Mouse (Mus musculus) embryonic facial prominence, embryonic 15.5 days (tissue): ENCODE measurements around the gene Abcb1a. TPM values are rescaled to one million over a fixed set of nuclear protein-coding genes. Genes with fewer than 3 reads are reported as not detected.

Experiments
- ATAC-seq: fragments of 200-750 bp; cut with Nextera tagmentation; 2 replicates; pipeline ENCODE4 v1.8.0; 2017; ENCODE audit warnings: low read depth, moderate TSS enrichment; ENCODE audit not compliant: insufficient number of reproducible peaks, low FRiP score, low TSS enrichment
- H3K27ac ChIP-seq: fragments of 300-500 bp; sonication (generic); replicated peaks from 2 replicates; pipeline ENCODE4 v1.5.1; 2015; ENCODE audit warnings: mild to moderate bottlenecking, inconsistent platforms
- H3K27me3 ChIP-seq: fragments of 300-500 bp; sonication (generic); 2 replicates; pipeline ENCODE4 v1.6.1; 2015; ENCODE audit warnings: inconsistent platforms
- H3K36me3 ChIP-seq: fragments of 300-500 bp; sonication (generic); 2 replicates; pipeline ENCODE4 v1.6.1; 2015; ENCODE audit warnings: mild to moderate bottlenecking, inconsistent platforms
- H3K4me1 ChIP-seq: fragments of 300-500 bp; sonication (generic); 2 replicates; pipeline ENCODE4 v1.6.1; 2015; ENCODE audit warnings: inconsistent platforms
- H3K4me2 ChIP-seq: fragments of 300-500 bp; sonication (generic); replicated peaks from 2 replicates; pipeline ENCODE4 v1.6.1; 2015; ENCODE audit warnings: mild to moderate bottlenecking, inconsistent platforms
- H3K4me3 ChIP-seq: fragments of 300-500 bp; sonication (generic); replicated peaks from 2 replicates; pipeline ENCODE4 v1.5.1; 2015; ENCODE audit warnings: mild to moderate bottlenecking, inconsistent platforms
- H3K9ac ChIP-seq: fragments of 300-500 bp; sonication (generic); 2 replicates; pipeline ENCODE4 v1.6.1; 2015; ENCODE audit warnings: inconsistent platforms
- H3K9me3 ChIP-seq: fragments of 300-500 bp; sonication (generic); replicated peaks from 2 replicates; pipeline ENCODE4 v1.6.1; 2016; ENCODE audit warnings: inconsistent platforms
- WGBS: fragments of 180-500 bp; shearing (Covaris S2); methylation state at CpG from one replicate; pipeline ENCODE4 v1.1.7; 2015; 5-methylcytosine and 5-hydroxymethylcytosine counted together
- polyA plus RNA-seq: library from polyadenylated mRNA; unstranded; fragments of >200 nt; fragmentation: Nextera tagmentation; extraction: Ambion mirVana; gene quantifications from 2 replicates; pipeline ENCODE4 v1.2.1, GENCODE M21; 2015

The Abcb1a gene
- 0.55 and 0.58 TPM in 2 replicates for polyA plus RNA-seq

DNA sequence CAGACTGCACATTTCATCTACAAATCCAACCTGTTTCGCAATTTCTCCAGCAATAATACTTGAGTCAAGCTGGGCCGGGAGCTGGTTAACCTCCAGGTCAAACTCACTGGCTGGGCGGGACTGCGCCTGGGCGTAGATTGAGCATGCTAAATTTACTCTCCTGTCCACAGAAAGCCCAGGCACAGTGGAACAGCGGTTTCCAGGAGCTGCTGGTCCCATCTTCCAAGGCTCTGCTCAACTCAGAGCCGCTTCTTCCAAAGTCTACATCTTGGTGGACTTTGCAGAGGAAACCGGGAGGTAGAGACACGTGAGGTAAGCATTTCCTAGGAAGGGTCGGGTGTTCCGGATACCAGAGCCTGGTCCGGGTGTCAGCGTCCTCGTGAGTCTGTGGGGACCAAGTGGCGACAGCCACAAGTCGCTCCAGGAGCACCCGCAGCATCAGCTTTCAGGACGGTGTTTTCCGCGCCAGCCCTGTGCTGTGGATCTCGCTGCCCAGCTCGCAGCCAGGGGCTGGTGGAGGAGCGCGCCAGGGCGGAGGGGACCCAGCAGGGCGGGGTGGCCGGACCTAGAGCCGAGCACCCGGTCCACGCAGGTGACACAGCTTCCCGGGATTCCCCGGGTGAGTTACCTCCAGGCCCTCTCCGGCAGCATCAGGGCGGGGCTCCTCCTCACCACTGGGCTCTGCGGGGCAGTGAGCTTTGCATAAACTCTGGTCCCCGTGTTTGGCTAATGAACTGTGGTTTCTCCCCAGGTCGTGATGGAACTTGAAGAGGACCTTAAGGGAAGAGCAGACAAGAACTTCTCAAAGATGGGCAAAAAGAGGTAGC, at the start of gene Abcb1a:
Abcb1a (plus strand) TSS at position 167 of the 827 bp plus-strand sequence.
- Histone ChIP-seq H3K4me2 (peak within 1 kb of the TSS; percentile 89), H3K27me3 (no peaks in the 10 kb centered on the region), H3K9me3 (no peaks in the 10 kb centered on the region), H3K4me1 (peaks cover 11% of the 10 kb centered on the region), H3K9ac (no peak within 1 kb of the TSS), H3K4me3 (peak within 1 kb of the TSS; percentile 45), H3K36me3 (no peaks in the 10 kb centered on the region), H3K27ac (no peak within 1 kb of the TSS)
- no peak for ATAC-seq
- WGBS: 6% methylated on average over 37 of the region's 37 CpGs

DNA sequence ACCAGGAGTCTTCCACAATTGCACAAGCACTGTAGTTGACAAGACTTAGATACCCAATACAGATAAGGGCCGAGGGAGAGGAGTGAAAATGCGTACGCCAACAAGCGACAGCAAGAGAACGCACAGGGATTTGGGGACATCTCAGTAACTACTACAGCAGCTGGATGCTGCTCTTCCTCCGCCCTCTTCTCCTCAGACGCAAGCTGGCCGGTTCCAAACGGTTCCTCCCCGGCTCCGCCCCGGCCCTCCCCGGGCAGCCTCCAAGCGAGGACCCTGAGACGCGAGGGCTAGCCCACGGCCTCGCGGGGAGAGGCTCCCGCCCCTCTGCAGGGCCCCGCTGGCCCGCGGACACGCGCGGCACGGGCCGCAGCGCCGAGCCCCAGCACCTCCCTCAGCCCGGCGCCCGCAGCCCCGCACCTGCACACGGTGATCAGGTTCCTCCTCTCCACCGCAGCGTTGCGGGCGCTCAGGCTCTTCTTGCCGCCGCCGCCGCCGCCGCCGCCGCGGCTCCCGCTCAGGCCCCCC, 37.7 kb upstream of the Abcb1a start:
- Histone ChIP-seq H3K9me3 (no peaks in the 10 kb centered on the region), H3K27ac (0 out of 2 replicates have a peak overlapping the region, but pooled peaks have one; percentile 44), H3K9ac (peak overlapping the region; percentile 43), H3K27me3 (no peaks in the 10 kb centered on the region), H3K4me3 (peak overlapping the region; percentile 88), H3K36me3 (no peaks in the 10 kb centered on the region), H3K4me2 (peak overlapping the region; percentile 98), H3K4me1 (no peaks in the 10 kb centered on the region)
- WGBS: under 1% methylated on average over 44 of the region's 49 CpGs
- peak; percentile 71 for ATAC-seq

DNA sequence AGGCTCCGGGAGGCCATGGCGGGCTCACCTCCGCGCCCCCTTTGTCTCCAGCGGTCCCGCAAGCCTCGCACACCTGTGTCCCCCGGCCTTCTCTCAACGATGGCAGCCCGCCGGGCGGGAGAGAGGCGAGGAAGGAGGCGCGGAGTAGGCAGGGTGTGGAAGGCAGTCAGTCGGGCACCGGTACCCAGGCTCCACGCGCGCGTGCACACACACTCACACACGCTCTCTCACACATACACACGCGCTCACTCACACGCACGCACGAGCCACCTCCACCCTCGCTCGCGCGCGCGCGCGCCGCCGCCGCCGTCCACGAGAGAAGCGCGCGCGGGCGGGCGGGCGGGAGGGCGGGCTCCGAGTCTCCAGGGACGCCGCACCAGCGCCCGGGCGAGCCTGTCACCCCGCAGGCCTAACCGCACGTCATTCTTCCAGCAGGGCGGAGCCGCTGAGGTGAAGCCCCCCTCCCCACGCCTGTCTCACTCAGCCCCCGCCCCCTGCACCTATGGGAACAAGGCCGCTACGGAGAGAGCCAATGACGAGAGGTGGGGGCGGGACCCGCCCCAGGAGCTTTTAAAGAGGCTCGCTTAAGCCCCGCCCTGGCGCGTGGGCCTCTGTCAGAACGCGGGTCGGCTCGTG, 37.2 kb upstream of the Abcb1a start, which contains the start of gene Rundc3b:
Rundc3b (minus strand) TSS at position 357 of the 636 bp plus-strand sequence.
- no peaks in the 10 kb centered on the region for H3K9me3 ChIP-seq
- H3K4me2 ChIP-seq: peak within 1 kb of the TSS; percentile 98
- no peaks in the 10 kb centered on the region for H3K36me3 ChIP-seq
- no peaks in the 10 kb centered on the region for H3K27me3 ChIP-seq
- H3K4me3 ChIP-seq: peak within 1 kb of the TSS; percentile 88
- peak within 1 kb of the TSS; percentile 43 for H3K9ac ChIP-seq
- H3K4me1 ChIP-seq: no peaks in the 10 kb centered on the region
- H3K27ac ChIP-seq: 0 out of 2 replicates have a peak within 1 kb of the TSS, but pooled peaks have one; percentile 44
- WGBS: under 1% methylated on average over 67 of the region's 74 CpGs
- ATAC-seq: peak; percentile 98

DNA sequence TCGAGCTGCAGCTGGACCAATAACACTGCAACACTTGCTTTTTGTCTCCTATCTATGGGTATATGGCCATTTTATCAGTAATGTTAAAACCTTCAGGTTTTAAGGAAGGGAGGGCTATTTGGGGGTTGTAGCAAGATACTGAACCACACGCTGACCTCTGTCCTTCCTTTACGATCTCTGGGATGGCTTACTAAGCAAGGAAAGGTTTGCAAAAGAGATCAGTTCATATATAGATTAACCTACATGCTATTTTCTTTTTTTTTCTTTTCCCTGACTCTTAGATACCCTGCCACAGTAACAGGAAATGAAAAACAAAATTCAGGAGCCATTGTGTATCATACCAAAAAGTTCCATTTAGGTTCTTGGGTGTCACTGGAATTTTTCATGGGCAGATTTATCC, 27.0 kb upstream of the Abcb1a start:
- ATAC-seq: no peak
- 79% methylated on average over 3 of the region's 3 CpGs for WGBS
- Histone ChIP-seq H3K27me3 (no peaks in the 10 kb centered on the region), H3K27ac (no peak overlapping the region), H3K36me3 (no peaks in the 10 kb centered on the region), H3K9ac (no peak overlapping the region), H3K4me3 (no peak overlapping the region), H3K4me1 (no peaks in the 10 kb centered on the region), H3K9me3 (no peaks in the 10 kb centered on the region), H3K4me2 (no peak overlapping the region)

DNA sequence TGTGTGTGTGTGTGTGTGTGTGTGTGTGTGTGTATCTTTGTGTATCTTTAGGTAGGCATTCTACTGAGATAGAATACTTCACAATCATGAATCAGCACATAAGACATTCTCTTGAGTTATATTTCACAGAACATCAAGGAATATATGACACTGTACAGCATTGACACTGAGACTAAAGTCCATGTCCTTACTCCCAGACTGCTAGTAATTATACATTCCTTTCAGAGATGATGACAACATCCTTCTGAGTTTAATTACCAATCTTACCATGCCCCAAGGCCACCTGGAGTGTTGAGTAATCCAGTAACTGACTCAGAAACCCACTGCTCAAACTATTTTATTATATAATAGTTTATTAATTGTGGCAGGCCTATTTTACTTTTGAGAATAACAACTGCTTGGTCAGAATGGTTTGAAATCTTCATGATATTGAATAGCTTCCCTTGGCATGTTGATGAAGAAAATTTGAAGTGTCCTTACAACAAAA, 25.3 kb upstream of the Abcb1a start:
- H3K36me3 ChIP-seq: no peaks in the 10 kb centered on the region
- H3K27me3 ChIP-seq: no peaks in the 10 kb centered on the region
- H3K27ac ChIP-seq: no peak overlapping the region
- H3K9me3 ChIP-seq: no peaks in the 10 kb centered on the region
- H3K9ac ChIP-seq: no peak overlapping the region
- no peak overlapping the region for H3K4me3 ChIP-seq
- no peak overlapping the region for H3K4me2 ChIP-seq
- ATAC-seq: no peak
- no peaks in the 10 kb centered on the region for H3K4me1 ChIP-seq

DNA sequence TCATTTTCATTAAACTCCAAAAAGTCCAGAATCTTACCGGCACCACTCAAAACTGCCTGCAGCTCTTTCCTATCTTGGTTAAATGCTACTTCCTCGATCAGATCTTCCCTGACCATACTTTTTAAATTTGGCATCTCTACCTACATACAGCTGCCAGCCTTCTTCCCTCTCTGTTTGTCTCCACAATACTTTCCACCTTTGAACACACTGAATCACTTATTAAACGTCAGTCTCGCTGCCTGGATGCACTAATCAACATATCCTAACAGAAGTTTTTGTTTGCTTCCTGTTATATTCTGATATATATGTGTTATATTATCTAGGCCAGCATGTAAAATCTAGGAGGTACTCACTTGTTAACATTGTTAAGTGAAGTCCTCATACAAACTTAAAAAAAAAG, 11.6 kb upstream of the Abcb1a start:
- Histone ChIP-seq H3K4me2 (no peak overlapping the region), H3K4me1 (no peaks in the 10 kb centered on the region), H3K27ac (no peak overlapping the region), H3K27me3 (no peaks in the 10 kb centered on the region), H3K4me3 (no peak overlapping the region), H3K36me3 (no peaks in the 10 kb centered on the region), H3K9ac (no peak overlapping the region), H3K9me3 (no peaks in the 10 kb centered on the region)
- ATAC-seq: no peak
- WGBS: 60% methylated on average over 4 of the region's 4 CpGs

DNA sequence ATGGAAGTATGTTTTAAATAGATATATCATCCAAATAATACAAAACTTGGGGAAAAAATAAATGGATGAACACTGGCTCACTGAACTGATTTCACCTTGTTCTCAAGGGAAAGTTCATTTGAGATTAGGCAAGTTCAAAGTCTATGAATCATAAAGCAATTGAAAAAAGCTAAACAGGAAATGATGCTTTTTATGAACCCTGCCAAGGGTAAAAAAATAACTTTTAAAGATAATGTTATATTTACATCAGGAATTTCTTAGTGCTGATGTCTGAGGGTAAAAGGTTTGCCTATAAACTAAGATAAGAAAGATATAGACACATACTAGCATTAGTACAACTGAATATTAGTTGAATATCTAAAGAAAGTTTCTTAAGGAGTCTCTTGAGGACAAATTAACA, 11.1 kb upstream of the Abcb1a start:
- no peak overlapping the region for H3K4me2 ChIP-seq
- no peaks in the 10 kb centered on the region for H3K4me1 ChIP-seq

DNA sequence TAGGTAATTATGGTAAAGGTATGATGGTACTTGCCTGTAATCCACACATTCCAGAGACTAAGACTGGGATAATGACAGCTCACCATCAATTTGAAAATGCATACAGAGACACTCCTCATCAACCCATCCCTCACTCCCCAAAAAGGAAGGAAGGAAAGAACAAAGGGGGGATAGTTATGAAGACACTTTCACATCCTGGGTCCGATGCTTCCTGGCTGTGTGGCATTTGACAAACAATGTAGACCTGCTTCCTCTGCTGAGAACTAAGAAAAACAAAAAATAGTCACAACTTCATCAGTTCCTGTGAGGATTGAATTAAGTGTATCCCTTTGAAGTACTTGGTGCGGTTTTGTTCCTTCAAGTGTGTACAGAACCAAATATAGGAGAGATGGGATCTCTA, 7.8 kb upstream of the Abcb1a start:
- Histone ChIP-seq H3K36me3 (no peaks in the 10 kb centered on the region), H3K27me3 (no peaks in the 10 kb centered on the region), H3K27ac (no peak overlapping the region), H3K9ac (no peak overlapping the region), H3K4me1 (no peaks in the 10 kb centered on the region), H3K9me3 (no peaks in the 10 kb centered on the region), H3K4me3 (no peak overlapping the region), H3K4me2 (no peak overlapping the region)
- no peak for ATAC-seq
- 80% methylated on average over 2 of the region's 2 CpGs for WGBS

More for the DNA sequence above, 11.1 kb upstream of the Abcb1a start:
- Histone ChIP-seq H3K4me3 (no peak overlapping the region), H3K9ac (no peak overlapping the region), H3K27me3 (no peaks in the 10 kb centered on the region), H3K36me3 (no peaks in the 10 kb centered on the region), H3K9me3 (no peaks in the 10 kb centered on the region), H3K27ac (no peak overlapping the region)
- ATAC-seq: no peak

DNA sequence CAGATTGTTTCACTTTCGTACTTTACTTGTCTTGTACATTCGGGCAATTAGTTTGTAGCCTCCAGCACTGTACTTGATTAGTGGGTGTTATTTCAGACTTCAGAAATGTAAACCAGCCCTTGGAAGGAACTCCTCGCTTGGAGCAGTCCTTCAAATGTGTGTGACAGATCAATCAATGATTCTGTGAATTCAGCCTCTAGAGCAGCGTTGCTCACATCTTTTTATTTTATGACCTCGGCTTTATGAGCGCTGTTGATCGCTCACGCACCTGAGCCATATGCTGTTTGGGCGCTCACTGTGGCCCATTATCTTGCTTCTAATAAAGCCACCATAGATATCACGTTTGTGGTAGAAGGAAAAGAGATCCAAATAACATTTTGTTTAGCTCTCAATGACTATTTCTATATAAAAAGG, 868 bp downstream of the Abcb1a start:
- Histone ChIP-seq H3K27ac (no peak overlapping the region), H3K4me2 (peak overlapping the region; percentile 89), H3K36me3 (no peaks in the 10 kb centered on the region), H3K4me1 (peaks cover 11% of the 10 kb centered on the region), H3K9ac (no peak overlapping the region), H3K27me3 (no peaks in the 10 kb centered on the region), H3K9me3 (no peaks in the 10 kb centered on the region), H3K4me3 (peak overlapping the region; percentile 45)
- ATAC-seq: no peak
- 45% methylated on average over 10 of the region's 10 CpGs for WGBS

DNA sequence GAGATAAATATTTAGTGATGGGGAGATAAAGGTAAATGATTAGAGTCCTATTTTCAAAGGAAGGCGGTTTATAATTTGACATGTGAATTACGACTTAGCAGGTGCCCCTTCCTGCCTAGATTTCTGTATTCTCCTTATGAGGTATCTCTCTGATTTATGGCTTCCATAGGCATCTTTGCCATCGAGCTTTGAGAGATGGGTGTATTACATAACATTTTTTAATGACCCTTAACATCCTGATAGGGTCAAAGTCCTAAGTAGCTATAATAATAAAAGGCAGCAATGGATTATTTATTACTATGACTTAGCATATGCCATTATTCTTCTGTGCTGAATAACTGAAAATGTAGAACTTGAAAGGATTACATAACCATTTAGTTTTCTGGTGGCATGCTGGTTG, 4.8 kb downstream of the Abcb1a start:
- WGBS: 70% methylated on average over 3 of the region's 3 CpGs
- no peak overlapping the region for H3K9ac ChIP-seq
- H3K27ac ChIP-seq: no peak overlapping the region
- H3K4me2 ChIP-seq: no peak overlapping the region
- no peak for ATAC-seq
- no peaks in the 10 kb centered on the region for H3K9me3 ChIP-seq
- H3K4me1 ChIP-seq: peaks cover 11% of the 10 kb centered on the region
- H3K4me3 ChIP-seq: no peak overlapping the region
- H3K27me3 ChIP-seq: no peaks in the 10 kb centered on the region
- no peaks in the 10 kb centered on the region for H3K36me3 ChIP-seq

DNA sequence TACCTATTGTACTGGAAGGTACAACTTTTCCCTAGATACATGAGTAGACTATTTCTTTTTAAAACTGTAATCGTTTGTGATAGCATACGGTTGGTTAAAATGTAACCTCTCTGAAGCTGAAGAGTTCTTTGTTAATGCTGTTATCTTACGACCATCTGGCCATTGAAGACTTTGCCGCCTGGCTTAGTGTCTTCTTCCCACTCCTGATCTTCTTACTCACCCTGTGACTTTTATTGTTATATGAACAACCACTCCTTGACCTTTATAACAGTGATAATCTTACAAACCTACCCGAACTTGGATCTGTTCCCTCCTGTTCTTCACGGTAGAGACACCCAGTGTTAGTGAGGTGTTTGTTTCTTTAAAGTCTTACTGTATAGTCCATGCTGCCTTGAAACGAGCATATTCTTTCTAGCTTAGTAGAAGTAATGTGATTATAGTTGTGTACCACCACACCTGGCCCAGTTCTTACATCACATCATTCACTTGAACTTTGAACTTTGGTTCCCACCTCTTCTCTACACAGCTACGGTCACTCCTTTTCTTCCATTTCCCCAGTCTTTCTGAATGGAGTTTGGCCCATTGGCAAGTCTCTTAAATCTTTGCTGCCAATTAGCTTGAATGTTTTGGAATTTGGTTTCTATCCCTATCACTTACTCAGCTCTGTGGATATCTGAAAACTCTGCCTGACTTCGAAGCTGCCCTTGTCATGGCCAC, 8.0 kb downstream of the Abcb1a start:
- ATAC-seq: no peak
- no peak overlapping the region for H3K4me3 ChIP-seq
- no peaks in the 10 kb centered on the region for H3K9me3 ChIP-seq
- WGBS: 80% methylated on average over 9 of the region's 9 CpGs
- no peaks in the 10 kb centered on the region for H3K36me3 ChIP-seq
- no peak overlapping the region for H3K27ac ChIP-seq
- no peaks in the 10 kb centered on the region for H3K4me1 ChIP-seq
- no peak overlapping the region for H3K9ac ChIP-seq
- H3K27me3 ChIP-seq: no peaks in the 10 kb centered on the region
- no peak overlapping the region for H3K4me2 ChIP-seq
